1 mouse cellular context compared by ENCODE assay signal in genomic region chr19:8926766-8927165, GRCm38 (mm10).
TF ChIP-seq lines count a peak whose summit lies in the region.

No protein-coding gene starts in this region.

TF ChIP-seq in MEL, 35 proteins besides CTCF, POLR2A, EP300 and RAD21 (continued from another document):
- TF ChIP-seq POLR2AphosphoS2 (IDR thresholded peaks at IDR 0.05; ENCODE audit: low read length) (no peak), ELF1 (IDR thresholded peaks at IDR 0.05; ENCODE audit: low read depth, low read length) (no peak), KAT2A (conservative IDR thresholded peaks at IDR 0.05; ENCODE audit: low read depth, low read length) (no peak), MAZ (IDR thresholded peaks at IDR 0.05; ENCODE audit: low read depth, low read length) (0 out of 2 replicates have a peak, but pooled peaks have one; percentile 16), CHD2 (IDR thresholded peaks at IDR 0.05; ENCODE audit: low read length) (no peak), JUND (IDR thresholded peaks at IDR 0.05; ENCODE audit: low read depth, low read length) (no peak), MAX (IDR thresholded peaks at IDR 0.05; ENCODE audit: low read length) (peak; percentile 44; the same call in 1 of the 2 replicates), MXI1 (IDR thresholded peaks at IDR 0.05; ENCODE audit: low read depth, low read length) (peak; percentile 43; the same call in 1 of the 2 replicates), GATA1 (IDR thresholded peaks at IDR 0.05; ENCODE audit: low read depth, low read length) (no peak), TAL1 (IDR thresholded peaks at IDR 0.05; ENCODE audit: low read length) (no peak), UBTF (IDR thresholded peaks at IDR 0.05; ENCODE audit: borderline replicate concordance, insufficient read depth, low read depth, low read length) (no peak), USF2 (IDR thresholded peaks at IDR 0.05; ENCODE audit: borderline replicate concordance in 1 of 2, insufficient read depth in 1 of 2, low read depth in 1 of 2, low read length in 2 of 2) (no peak), USF1 (IDR thresholded peaks at IDR 0.05; ENCODE audit: low read depth, low read length) (no peak), GABPA (IDR thresholded peaks at IDR 0.05; ENCODE audit: low read depth, low read length) (no peak), E2F4 (IDR thresholded peaks at IDR 0.05; ENCODE audit: borderline replicate concordance, low read depth, low read length) (no peak), SIN3A (IDR thresholded peaks at IDR 0.05; ENCODE audit: low read length) (no peak), HCFC1 (IDR thresholded peaks at IDR 0.05; ENCODE audit: low read depth, low read length) (no peak), POLR2AphosphoS5 (IDR thresholded peaks at IDR 0.05; ENCODE audit: borderline replicate concordance, low read depth, low read length) (no peak), MYC (IDR thresholded peaks at IDR 0.05; ENCODE audit: low read depth, low read length) (peak; percentile 61; the same call in 1 of the 2 replicates), ZMIZ1 (IDR thresholded peaks at IDR 0.05; ENCODE audit: low read depth, low read length) (no peak), ZKSCAN1 (IDR thresholded peaks at IDR 0.05; ENCODE audit: low read depth, low read length) (no peak), MEF2A (IDR thresholded peaks at IDR 0.05; ENCODE audit: extremely low read depth, insufficient replicate concordance, low read depth, low read length, poor library complexity, severe bottlenecking) (no peak), BHLHE40 (IDR thresholded peaks at IDR 0.05; ENCODE audit: borderline replicate concordance, low read depth, low read length) (no peak), TBP (IDR thresholded peaks at IDR 0.05; ENCODE audit: low read depth, low read length) (no peak), SMC3 (IDR thresholded peaks at IDR 0.05; ENCODE audit: low read depth, low read length) (no peak), TCF12 (IDR thresholded peaks at IDR 0.05; ENCODE audit: low read depth, low read length) (no peak)
